Mouse (Mus musculus): ENCODE measurements around the gene Epha1. TPM values are rescaled to one million over a fixed set of nuclear protein-coding genes. Genes with fewer than 3 reads are reported as not detected.

Gene Epha1
- polyA plus RNA-seq, 2 experiments from 2014 or later: 0.63 TPM; not detected in 1

DNA sequence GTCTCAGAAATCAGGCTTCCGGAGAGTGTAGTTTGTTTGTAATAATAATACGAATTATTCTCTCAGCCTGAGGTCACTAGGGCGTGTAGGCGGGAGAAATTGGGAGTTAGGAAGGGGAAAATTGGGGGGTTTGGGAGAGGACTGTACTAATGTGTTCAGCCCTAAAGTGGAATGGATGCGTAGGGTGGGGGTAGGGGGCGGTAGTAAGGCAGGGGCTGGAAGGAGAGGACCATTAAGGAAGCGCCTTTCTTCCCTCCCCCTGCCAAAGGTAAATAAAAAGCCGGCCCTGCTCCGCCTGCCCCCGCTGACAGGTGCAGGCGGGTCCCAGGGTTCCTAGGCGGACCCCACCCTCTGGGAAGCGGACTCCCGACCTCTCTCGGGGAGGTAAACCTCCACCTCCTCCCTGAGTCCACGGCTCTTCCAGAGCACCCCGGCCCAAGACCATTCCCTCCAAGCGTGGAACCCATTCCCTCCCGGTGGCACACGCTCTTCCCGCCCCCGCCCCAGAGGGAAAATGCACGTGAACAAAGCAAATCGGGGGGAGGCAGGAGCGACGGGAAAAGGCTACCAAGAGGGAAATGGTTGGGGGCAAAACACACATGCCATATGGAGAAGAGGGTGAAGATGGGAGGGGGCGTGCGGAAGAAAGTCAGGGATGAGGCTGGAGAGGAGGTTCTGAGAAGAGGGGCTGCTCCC is 49.5 kb downstream of the Epha1 start:
- ATAC-seq: no peak

DNA sequence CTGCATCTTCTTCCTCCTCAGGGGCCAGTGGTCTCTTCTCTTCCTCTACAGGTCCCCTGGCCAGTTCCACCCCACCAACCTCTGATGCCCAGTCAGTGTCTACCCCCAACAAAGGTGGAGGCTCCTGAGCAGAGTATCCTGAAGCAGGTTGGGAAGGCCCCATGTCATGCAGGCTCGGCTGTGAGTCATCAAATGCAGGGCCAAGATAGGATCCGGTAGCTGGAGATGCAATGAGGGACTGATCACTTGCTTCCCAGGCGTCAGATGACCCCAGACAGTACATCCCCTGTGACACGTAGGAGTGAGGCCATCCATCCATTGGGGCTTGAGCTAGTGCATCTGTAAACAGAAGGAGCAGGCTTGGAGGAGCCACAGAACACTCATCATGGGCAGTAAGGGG is 54.8 kb downstream of the Epha1 start:
- no peak for ATAC-seq

GRCm38 (mm10) chr6:42310427-42311053 is 62.5 kb downstream of the Epha1 start:
- ATAC-seq: no peak

GRCm38 (mm10) chr6:42309816-42310378 is 63.2 kb downstream of the Epha1 start:
- no peak for ATAC-seq

Other genes starting within 250 kb of the Epha1 start
- under 1 TPM in 1 of 2 experiments, not detected in 1; 0.36 TPM for gene Tas2r139, start 232.3 kb downstream of the Epha1 start, polyA plus RNA-seq (2017; shearing (Covaris generic))
- not detected for gene Tas2r144, start 157.9 kb downstream of the Epha1 start, polyA plus RNA-seq (2017; shearing (Covaris generic))
- gene Gstk1, start 127.3 kb downstream of the Epha1 start, polyA plus RNA-seq (2017; shearing (Covaris generic)): 1 to 10 TPM; 8.1 to 9.3 TPM
- gene Tmem139, start 111.3 kb downstream of the Epha1 start, polyA plus RNA-seq (2017; shearing (Covaris generic)): not detected
- gene Casp2, start 108.3 kb downstream of the Epha1 start, polyA plus RNA-seq (2017; shearing (Covaris generic)): 10 to 100 TPM; 45.1 to 50.3 TPM
- not detected for gene Clcn1, start 86.6 kb downstream of the Epha1 start, polyA plus RNA-seq (2017; shearing (Covaris generic))
- not detected for gene Fam131b, start 48.6 kb downstream of the Epha1 start, polyA plus RNA-seq (2017; shearing (Covaris generic))
- gene Zyx, start 23.6 kb downstream of the Epha1 start, polyA plus RNA-seq (2017; shearing (Covaris generic)): 10 to 100 TPM; 62.8 to 78.6 TPM
- gene Tas2r143, start 27.0 kb upstream of the Epha1 start, polyA plus RNA-seq (2017; shearing (Covaris generic)): not detected
- gene Tas2r135, start 32.2 kb upstream of the Epha1 start, polyA plus RNA-seq (2017; shearing (Covaris generic)): under 1 TPM in 1 of 2 experiments, not detected in 1; 0.52 TPM
- gene Tas2r126, start 61.3 kb upstream of the Epha1 start, polyA plus RNA-seq (2017; shearing (Covaris generic)): not detected
- not detected for gene Olfr458, start 91.9 kb upstream of the Epha1 start, polyA plus RNA-seq (2017; shearing (Covaris generic))
- gene Olfr457, start 103.1 kb upstream of the Epha1 start, polyA plus RNA-seq (2017; shearing (Covaris generic)): not detected
- not detected for gene Olfr456, start 113.9 kb upstream of the Epha1 start, polyA plus RNA-seq (2017; shearing (Covaris generic))
- gene Olfr455, start 174.3 kb upstream of the Epha1 start, polyA plus RNA-seq (2017; shearing (Covaris generic)): under 1 TPM in 1 of 2 experiments, not detected in 1; 0.08 TPM
- not detected for gene Tcaf3, start 224.4 kb upstream of the Epha1 start, polyA plus RNA-seq (2017; shearing (Covaris generic))

All from activated CD4-positive, CD25-positive, alpha-beta regulatory T cell, adult 4 months (primary cell).